Mouse (Mus musculus) E14TG2a.4 (cell line): ENCODE measurements around the gene Tmem198.

Experiments used
- CTCF ChIP-seq: conservative IDR thresholded peaks from 2 replicates; pipeline ENCODE4 v1.5.1; 2014; ENCODE audit warnings: low read length
- POU5F1 ChIP-seq: IDR thresholded peaks from 2 replicates; pipeline ENCODE4 v1.6.1; 2014; ENCODE audit warnings: low read length, borderline replicate concordance

DNA sequence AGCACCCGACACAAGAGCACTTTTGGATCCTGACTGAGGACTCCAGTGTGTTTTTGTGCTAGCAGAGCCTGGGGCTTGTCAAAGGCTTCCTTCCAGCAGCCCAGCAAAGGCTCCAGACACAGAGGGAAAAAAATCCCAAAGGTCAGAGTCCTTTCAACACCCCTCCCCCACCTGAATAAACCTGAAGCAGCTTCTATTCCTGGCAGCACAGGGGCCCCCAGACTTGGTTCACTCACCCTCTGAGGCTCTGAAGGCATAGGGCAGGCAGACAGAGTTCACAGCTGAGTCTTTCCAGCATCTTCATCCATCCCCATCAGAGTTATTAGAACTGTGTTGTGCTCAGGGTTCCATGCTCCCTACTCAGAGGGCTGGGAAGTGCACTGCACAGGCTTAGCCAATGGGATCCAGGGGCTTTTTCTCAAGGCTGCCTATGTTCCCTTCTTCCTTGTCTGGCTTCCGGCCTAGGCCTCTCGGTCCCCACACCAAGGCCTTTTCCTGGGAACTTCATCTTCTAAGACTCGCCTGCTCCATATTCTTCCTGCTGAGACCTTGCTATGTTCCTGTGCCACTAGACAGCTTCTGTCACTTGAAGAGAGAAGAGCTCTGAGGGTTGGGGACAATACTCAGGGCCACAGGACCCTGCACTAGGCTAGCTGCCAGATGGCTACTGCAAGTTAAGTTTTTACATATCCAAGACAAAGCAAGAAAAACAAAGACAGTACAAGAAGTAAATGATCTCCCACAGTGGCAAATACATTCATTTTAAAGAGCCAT lies 32.3 kb downstream of the Tmem198 start:
- no peak for TF ChIP-seq CTCF
- no peak for TF ChIP-seq POU5F1
